Mouse (Mus musculus): ENCODE results near the gene Gm5269.

Gene Gm5269

DNA sequence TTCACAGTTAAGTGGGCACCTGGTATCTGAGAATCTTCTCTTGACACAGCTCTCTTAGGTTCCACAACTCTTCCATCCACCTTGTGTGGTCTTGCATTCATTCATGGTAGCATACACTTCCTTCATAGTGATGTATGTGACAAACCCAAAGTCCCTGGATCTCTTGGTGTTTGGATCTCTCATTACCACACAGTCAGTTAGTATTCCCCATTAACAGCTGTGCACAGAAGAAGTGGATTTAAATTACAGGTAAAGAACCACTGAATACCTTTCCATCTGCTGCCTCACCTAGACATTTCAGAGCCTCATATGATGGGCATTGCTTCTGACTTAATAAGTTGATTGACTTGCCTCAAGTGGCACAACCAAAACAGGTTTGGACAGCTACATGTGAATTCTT, at the start of gene Gm5269:
Gm5269 (minus strand) TSS at position 101 of the 400 bp plus-strand sequence.
- no peak for DNase-seq

DNA sequence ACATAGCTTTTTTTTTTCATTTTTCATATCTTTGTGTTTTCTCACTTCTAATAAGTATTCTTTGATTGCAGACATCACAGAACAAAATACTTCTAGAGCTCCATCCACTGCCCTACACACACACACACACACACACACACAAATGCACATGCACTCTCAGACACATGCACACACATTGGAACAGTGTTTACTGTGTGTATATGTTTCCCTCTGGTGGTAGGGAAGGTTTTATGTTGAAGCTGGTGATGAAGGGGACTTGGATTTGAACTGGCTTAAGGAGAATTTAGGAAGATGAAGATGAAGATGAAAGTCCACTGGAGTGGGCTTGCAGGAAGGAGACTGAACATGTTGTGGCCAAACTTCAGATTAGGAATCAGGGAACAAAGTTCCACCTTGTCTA, 41.1 kb upstream of the Gm5269 start:
- no peak for DNase-seq

DNA sequence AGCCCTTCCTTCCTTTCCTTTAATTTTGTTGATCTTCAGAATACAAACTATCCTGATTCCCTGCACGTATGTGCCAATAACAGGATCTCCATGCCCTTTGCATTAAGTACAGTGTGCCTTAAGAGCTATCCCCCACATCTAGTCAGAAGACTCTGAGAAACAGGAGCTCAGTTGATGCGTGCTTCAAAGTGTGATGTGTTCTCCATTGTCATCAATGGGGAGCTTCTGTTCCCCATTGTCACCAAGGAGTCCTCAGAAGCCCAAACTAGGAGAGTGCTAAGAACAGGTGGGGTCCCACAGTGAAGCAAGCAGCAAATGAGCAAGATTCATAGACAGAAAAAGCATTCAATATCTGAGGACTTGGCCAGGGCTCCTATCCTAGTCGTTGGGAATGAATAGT, 36.8 kb upstream of the Gm5269 start:
- DNase-seq = no peak

DNA sequence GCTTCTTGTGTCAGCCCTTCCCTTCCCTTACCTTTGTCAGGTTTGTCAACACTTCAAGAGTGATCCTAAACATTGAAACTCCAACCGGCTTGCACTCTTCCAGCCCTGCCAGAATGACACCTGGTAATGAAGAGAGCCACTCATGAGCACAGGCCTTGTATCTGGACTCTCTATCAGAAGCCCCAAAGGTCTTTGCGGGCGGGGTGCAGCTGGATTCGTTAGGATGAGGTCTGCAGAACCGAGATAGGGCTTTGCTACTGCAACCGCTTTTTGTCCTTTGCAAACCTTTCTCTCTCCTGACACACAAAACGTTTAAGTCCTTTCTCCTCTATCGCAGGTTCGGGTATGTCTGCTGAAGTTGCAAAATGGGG, 36.3 kb upstream of the Gm5269 start, which contains the start of gene Slc40a1:
Slc40a1 (minus strand) TSS at position 131 of the 371 bp plus-strand sequence.
- no peak for DNase-seq

DNA sequence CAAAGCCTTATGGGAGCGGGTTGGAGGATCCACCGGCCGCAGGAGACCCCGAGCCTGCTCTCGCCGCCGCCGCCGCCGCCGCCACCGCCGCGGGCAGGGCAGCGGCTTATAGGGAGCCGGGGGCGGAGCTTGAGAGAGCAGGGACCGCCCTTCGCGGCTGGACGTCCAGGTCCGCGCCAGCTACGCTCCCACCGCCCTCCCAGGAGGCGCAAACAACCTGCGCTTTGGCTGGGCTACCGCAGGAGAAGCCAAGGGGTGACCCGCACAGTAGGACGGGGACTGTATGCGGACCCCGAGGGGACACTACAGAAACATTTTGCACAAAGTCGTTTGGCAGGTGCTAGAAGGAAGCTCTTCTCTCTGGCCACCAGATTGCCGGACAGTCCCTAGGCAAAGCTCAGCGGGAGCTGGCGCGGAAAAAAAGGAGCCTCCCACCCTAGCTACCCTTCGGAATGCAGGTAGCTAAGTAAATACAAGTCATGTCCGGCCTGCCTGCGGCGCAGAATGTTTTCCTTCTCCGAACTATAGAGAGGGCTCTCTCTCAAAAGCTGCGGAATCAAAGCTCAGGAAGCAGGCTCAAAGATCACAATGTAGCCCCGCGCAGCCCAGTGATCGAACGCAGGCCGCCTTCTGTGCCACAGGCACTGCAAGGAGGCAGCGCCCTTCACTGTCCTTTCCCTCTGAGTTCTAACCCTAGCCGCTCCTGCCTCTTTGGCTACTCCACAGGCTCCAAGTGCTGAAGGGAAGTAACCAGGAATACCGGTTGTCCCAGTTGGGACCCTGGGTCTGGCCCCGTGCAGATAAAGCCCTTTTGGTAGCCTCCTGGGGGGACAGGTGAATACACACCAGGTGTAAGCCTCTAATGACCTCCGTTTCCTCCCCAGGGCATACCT, 35.7 kb upstream of the Gm5269 start:
- DNase-seq = peak; percentile 93

DNA sequence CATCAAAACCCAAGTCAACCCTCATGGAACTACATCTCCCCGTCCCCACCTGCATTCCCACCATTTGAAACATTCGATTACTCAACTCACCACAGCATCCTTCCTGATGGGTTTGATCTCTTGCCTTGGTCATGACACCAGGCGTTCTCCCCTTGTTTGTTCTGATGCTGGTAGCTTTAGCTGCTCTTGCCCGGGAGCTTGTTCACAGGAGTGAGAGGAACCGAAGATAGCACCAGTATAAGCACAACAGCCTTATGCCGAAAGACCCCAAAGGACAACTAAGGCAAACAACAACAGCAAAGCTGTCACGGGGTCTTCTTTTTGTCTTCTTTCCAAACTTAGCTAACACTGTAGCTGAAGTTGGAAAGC, 35.0 kb upstream of the Gm5269 start:
- no peak for DNase-seq

DNA sequence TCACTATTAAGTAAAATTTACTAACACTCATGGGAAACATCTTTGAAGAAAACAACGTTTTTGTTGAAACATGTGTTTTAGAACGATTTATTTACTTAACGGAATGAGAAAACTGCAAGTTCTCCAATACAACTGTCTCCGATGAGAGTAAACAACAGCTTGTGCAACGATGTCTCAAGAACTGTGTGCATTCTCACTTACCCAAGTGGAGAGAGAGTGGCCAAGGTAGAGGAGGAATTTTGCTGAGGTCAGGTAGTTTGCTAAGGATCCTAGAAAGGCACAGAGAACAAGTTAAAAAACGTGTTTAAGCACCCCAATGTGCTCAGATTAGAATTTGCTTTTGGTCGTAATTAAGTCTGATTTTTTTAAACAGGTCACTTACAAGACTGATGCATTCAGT, 34.4 kb upstream of the Gm5269 start:
- no peak for DNase-seq

DNA sequence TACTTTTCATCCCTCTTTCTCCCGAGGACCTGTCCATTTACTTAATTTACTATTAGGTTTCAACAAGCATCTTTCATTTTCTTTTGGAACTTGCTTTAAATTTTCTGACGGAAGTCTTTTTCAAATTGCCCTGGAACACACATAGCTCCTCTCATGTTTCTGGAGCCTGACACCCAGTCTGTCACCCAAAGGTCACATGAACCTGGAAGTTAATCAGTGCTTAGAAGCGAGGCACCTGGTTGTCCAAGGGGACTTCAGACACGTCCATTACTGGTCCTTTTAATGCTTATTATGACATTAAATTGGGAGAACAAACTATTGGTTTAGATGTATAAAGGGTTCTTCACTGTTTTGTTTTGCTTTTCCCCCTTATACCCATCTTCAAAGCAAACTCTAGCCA, 33.2 kb upstream of the Gm5269 start:
- no peak for DNase-seq

DNA sequence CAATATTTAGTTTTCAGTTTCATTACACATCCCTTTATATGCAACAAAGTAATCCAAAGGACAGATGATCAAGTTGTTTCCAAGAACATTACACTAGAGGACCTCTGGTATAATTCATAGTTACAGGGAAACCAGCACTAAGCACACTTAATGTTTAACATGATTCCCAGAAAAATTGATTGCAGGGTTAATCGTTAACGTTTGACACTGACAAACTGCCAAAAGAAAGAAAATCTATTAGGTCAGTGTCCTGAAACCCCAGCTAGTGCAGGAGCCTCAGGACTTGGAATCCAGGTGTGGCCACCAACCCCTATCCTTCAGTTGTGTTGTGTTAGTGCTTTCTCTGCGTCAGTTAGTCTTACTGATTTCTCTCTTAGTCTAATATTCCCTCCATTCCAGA, 30.6 kb upstream of the Gm5269 start:
- no peak for DNase-seq

DNA sequence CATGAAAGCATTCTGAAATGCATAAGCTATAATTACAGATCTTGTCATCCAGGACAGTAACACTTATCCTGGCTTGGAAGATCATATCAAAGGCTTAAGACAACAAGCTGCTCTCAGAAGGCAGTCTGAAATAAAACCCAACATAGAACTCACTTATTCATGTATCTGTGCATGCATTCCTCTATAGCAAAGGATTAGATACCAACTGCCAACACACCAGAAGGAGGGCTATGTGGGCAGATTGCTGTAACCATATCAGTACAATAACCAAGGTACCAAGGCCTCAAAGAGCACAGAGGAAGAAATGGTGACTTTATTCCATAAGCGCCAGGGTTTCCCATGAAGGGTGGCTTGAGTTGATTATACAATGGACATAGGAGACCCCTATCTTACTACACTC, 29.7 kb upstream of the Gm5269 start:
- no peak for DNase-seq

DNA sequence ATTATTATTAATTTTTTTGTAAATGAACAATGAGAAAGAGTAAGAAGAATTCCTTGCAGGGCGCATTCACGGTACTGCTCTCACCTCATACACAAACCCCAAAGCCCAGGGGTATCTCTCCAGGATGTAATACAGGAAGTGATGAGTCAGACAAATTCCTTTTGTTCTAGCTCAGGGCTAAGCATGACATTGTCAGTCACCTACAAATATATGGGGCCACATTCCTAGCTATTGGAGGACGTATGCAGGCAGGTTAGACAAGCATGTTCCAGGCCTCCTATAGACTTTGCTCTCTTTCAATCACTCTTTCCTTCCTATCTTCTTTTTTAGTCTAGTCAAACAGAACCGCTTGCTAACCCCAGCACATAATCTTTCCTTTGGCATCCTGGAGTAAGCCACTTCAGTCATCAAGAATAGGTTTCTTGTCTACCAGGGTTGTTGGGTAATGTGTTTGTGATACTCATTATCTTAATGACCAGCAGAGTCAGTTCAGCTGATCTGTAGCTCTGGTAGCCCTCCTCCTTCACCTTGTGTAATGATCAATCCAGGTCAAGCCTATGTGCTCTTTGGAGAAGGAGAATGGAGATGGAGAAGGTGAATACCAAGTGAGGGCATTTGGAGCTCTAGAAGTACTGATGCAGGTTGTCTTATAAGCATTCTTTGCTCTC, 27.2 kb upstream of the Gm5269 start:
- DNase-seq = no peak

DNA sequence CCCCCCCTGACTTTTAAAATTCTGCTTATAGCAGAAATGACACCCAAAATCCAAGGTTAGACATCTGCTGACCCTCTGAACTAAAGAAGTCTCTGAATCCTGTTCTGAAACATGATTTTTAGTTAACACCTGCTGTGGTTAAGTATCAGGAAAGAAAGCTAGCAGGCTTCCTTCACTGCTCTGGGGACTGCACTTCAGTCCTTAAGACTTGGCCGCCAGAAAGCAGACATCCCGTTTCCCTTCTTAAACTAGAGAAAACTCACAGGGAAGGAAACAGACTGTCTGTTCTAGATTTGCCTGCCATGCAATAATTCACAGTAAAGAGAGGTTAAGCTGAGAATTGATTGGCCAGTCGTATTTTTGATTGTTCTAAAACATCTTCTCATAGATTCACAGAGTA, 26.1 kb upstream of the Gm5269 start:
- DNase-seq = no peak

DNA sequence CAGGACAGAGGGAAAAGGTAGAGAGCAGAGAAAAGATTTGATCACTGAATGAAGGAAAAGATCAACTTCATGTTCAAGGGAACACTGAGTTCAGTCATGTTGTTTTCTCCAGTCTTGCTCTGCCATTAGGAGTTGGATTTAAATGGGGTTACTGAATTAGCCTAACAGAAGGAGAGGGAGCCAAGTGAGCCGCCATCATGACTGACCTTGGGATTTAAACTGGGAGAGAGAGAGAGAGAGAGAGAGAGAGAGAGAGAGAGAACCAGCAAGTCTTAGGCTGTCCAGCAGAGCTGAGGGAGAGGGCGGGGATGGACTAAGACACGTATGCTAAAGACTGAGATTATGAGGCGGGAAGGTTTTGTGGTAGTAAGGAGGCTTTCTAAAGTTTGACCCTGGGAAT, 24.2 kb upstream of the Gm5269 start:
- DNase-seq = no peak

DNA sequence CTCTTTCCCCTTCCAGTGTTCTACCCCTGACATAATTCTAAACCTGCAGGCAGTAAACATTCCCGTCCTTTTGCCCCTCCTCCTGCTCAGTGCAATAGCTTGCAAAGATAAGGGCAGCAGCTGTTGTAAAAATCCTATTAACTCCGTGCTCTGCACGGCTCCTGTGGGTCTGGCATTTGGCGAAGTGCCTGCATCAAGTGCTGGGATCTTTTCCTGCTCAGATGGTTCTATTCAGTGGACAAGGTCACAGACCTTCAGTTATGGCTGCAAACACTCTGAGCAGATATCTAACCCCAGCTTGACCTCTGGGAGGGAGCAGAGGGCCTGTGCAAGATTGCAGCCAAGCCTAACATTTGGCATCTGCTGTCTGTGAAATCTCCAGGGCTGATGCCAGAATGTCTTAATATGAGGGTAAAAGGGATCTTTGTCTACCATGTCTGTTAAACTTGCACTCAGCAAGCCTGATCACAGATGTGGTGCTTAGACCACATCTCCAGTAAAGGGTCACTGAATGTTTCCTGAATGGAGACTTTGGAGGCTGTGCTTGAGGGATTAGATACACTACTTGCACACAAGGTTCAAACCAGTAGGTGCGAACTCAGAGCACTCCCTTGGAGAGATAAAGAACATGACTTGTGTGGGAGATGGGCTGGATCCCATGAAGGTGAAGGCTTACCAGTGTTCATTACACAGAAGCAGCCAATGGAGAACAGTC, 15.2 kb upstream of the Gm5269 start:
- peak; percentile 85 for DNase-seq

DNA sequence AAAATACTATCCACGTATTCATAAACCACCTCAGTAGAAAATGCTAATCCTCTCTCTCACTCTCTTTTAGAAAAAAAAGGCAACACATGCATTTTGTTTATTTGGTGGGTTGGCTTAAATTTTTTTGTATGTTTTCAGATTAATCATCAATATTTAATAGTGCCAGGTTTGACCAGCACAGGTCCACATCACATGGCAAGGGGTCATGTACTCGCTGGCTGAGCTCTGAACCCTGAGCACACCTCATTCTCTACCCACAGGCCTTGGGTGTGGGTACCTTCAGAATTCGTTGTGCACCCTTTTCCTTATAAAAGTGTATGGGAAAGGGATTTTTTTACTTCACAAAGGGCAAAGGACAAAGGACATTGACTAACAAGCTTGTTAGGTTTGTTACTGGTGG, 14.1 kb upstream of the Gm5269 start:
- no peak for DNase-seq

DNA sequence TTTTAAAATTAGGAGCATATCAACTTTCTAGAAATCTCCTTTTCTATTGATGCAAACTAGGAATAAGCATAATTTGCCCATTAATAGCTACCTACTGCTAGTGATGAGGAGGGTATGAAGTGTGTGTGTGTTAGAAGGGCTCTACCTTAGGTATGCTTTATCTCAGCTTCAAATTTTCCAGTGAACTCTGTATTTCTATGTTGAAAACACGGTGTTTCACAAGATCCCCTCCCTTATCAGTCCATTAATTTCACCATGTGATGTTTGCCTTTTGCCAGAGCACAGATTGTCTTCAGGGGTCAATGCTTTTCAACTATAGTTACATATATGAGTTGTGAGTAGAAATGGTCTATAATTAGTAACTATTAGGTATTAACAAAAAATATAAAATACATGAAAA, 8.0 kb upstream of the Gm5269 start:
- DNase-seq = no peak

DNA sequence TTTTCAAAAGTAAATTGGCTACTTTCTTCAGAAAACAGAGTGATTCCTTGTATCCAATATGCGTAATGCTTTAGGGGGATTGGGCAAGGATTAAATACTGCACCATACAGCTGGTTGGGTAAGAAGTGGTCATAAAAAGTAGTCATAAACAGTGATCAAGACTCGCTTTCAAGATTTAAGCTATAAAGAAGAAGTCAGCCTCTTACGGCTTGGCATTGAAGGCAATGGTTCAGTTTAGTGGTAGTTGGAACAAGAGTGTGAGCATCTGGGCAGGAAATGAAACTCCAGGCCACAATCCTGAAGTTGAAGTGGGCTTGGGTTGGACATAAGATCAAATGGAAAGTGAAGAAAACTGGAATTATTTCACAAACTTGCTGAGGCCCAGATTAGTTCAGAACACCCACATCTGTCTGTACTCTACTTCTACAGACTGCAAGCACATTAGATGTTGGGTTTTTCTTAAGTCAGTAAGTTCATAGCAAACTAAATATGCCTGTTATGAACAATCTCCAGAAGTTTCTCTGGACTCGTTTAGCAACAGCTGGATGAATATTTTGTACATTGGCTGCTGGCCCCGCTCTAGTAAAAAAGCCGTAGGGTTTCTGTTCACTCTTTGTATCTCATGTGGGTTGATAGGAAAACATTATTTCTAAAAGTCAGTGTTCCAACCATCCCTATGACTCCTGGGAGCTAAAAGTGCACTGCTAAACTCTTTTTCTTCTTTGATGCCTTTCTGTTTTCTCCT, 4.3 kb upstream of the Gm5269 start:
- DNase-seq = no peak

DNA sequence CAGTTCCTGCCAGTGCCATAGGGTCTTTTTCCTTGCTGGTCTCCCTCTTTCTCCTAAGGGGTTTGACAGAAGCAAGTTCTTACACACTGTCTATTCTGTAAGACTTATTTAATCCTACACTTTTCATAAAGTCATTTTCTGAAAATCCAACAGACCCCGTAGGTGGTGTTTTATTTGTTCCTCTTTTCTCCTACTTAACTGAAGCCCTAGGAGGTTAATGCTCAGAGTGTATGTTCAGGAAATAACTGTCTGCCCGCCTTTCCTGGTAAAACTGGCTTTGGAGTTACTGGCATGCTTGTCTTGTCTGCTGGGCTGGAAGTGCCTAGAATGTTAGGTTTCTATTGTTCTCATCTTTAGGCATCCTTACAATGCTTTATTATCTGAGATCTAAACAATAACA, 1.9 kb upstream of the Gm5269 start:
- no peak for DNase-seq

DNA sequence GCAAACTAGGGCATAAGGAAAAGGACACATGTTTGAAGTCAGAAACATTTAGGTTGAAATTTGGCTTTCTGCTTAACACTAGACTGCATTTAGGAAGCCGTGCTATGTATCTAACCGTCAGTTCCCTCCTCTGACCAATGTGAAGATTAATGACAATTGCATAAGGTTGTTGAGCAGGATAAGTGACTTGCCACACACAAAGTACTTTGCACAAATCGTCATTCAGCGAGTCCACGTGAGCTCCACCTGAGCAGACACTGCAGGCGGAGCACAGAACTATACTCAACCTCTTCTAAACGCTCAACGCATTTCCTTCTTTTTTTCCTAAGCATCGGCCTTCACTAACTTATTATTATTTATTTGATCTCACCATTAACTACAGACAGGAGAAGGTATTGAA, 3.3 kb downstream of the Gm5269 start:
- no peak for DNase-seq

DNA sequence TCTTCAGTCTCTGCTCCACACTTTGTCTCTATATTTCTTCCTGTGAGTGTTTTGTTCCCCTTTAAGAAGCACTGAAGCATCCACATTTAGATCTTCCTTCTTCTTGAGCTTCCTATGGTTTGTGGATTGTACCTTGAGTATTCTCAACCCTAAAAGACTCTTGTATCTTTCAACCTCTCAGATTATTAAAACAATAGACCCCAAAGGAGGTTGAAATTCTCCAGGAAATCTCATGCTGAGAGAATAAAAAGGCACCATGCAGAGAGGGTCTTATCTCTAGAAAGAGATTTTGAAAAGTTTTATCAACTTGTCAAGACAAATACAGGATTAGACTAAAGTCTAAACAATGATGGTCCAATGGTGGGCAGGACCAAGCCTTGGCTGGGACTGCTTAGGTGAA, 6.7 kb downstream of the Gm5269 start:
- no peak for DNase-seq

DNA sequence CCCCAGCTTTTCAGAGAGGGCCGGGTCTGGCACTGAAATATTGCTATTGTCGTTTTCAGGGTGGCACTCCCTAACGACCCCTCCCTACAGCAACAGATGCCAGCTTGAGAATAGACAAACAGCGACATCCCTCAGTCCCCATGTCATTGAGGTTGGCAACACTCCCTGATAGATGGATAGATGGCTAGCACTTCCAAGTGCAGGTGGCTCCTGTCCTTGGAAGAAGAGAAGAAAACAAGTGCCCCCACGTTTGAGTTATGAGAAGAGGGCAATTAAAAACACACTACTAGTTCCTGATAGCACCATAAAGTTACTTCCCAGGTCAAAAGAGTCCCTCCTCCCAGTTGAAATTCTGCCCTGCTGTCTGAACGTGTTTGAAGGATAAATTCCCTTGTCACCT, 8.0 kb downstream of the Gm5269 start:
- no peak for DNase-seq

DNA sequence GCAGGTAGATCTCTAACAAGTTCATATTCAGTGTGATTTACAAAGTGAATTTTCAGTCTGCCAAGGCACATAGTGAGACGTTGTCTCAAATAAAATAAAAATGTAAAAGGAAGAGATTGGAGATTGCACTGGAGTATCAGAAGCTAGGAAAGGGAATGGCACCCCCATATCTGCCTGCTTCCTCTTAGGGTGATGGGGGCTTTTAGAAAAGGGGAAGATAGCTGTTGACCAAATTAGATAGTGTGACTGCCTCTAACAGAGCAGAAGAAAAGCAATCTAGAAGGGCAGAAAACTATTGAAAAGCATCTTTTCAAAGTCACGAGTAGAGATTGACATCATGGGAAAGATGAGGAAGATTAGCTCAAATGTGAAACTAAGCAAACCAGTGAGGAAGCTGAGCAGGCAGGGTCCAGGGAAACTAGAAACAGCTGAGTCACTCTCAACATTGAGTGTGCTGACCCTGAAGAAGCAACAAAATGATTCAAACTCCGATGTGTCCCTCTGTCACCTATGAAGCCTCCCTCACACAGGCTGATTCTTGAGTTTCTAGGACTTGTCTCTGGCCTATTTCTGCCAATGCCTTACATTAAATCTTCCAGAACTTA, 8.7 kb downstream of the Gm5269 start:
- DNase-seq = no peak

DNA sequence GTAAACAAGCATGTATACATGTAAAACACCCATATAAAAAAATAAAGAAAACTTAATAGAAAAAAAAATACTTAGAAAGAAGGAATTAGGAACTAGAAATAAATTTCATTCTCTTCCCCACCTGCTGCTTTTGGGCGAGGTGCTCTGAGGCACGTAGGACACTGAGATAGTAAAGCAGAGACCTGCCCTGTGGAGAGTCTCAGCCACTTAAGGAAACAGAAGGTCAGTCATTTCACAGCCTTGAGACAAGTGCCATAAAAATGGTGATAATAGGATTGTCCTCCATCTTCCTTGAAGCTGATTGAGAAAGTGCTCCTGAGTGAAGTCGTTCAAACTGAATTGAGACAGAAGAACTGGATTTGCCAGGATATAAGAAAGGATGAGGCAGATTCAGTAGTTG, 12.6 kb downstream of the Gm5269 start:
- no peak for DNase-seq
